Mouse (Mus musculus): ENCODE measurements around the gene Umodl1.

GRCm38 (mm10) chr17:30978556-30978955 lies 24.1 kb downstream of the Umodl1 start:
- no peak for TF ChIP-seq ZC3H11A (IDR thresholded peaks at IDR 0.05; ENCODE audit: low read depth, low read length)
- TF ChIP-seq CTCF (IDR thresholded peaks at IDR 0.05 in 2 of 3, conservative IDR thresholded peaks at IDR 0.05 in 1 of 3; ENCODE audit: control insufficient read depth in 1 of 3, insufficient read depth in 1 of 3, low read depth in 2 of 3, low read length in 3 of 3, poor library complexity in 1 of 3, severe bottlenecking in 1 of 3), result no peak

Measured in MEL (cell line).